Mouse (Mus musculus) neutrophil, adult 65 days (primary cell): ENCODE results near the gene Plekhg4. TPM values are rescaled to one million over a fixed set of nuclear protein-coding genes. Genes with fewer than 3 reads are reported as not detected.

ENCODE experiments used
- total RNA-seq: library from RNA; stranded (reverse); gene quantifications from 2 replicates; pipeline ENCODE4 v1.2.4, GENCODE M21; 2023

Gene Plekhg4
- 0.73 and 1.3 TPM in 2 replicates for total RNA-seq

DNA sequence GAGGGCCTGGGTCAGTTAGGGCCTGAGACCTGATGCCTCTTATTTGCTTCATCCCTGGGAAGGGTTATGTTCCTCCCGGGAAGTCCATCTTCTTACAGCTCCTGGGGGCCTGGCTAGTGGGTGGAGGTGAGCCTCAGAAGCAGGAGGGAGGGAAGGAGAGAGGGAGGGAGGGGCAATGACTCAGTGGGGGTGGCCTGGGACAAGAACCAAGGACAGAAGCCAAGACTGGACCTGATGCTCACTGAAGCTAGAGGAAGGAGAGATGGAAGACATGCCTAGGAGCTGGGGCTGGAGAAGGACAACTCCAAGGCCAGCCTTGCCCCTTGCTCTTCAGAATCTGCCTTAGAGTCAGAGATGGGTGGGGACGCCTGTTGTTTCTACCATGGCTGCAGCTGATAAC, at the start of gene Plekhg4:
Gene Plekhg4, plus strand, starts transcription at position 243 of the 400 bp plus-strand sequence.

DNA sequence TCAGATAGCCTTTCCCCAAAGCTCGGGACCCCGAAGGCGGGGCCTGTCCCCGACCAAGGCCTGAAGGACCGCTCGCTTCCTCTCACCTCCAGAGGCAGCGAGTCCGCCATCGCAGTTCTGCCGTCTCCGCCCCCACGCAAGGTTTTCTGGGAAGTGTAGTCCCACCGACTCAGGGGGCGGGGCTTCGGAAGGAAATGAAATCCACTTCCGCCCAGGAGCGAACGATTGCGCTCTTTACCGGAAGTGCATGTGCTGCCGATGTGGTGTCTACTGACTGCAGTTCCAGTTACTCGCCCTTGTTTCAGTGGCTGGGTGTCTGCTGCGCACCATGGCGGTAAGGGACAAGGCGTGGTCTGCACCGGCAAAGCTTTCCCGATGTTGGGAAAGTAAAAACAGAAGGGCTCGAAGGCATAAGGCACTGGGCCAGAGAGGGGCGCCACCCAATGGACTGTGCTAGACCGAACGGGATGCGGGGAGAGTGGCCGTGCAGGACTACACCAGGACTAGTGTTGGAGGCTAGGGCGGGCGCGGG, 46.9 kb upstream of the Plekhg4 start, which contains the start of the genes Lrrc29 and Tmem208:
Gene Lrrc29, minus strand, starts transcription at position 138 of the 532 bp plus-strand sequence.
Gene Tmem208, plus strand, starts transcription at position 214 of the 532 bp plus-strand sequence.

DNA sequence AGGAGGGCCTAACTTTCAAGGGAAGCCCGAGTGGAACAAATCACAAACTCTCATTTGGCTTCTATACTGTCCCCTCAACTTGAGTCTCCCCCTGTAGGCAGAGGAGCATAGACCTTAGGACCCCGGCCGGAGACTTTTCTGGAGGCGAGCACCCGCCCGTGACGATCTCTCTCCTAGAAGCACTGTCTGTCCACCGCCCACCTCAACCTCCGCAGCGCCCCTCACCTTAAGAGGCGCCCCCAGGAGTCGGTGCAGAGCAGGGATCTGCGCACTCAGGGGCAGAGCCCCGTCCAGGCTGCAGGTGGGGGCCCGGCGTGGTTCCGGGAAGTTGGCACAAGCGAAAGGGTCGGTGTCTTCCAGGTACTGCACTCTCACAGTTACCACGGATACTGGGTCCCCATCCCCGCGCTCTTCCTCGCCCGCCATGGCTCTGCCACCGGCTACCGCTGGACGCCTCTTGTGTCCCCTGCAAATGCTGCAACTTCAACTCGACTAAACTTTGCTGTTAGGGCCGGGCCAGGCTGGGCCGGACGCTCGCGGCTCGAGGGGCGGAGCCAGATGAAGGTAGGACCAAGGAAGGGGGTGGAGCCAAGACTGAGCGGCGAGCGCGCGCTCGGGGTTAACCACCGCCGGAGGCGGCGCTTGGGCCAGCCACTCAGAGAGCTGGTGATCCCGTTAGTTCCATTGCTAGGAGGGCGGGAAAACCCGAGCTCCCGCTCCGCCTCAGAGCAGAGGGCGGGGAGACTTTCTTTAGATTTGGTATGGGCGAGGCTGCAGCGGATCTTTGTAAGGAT, 25.4 kb upstream of the Plekhg4 start, which contains the start of gene Fhod1:
Gene Fhod1, minus strand, starts transcription at position 526 of the 794 bp plus-strand sequence.

DNA sequence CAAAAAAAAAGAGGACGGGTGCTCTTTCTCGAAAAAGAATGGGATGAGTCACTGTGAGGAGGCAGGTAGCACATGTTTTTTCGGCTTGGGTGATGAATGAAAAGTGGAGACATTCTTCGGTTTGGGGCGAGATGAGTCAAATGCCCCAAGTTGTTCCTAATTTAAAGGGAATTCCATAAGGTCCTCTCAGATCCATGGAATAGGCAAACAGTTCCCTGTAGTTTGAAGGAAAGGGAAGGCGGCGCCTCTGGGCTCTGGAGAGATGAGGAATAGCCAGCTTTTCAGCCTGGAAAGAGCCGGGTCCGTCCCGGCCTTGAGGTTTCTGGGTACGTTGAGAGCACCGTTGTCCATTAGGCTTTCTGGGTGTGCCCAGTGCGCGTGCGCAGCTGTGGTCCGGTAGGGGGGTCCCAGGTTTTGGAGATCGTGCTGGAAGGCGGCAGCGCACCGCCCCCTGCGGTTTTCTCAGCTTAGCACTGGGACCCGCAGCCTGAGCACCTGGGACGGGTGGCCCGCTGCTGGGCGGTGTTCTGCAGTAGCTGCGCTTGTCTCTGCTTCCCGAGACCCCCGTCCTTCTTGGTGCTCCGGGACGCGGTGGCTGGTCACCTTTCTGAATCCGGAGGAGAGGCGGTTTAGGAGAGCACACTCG, 24.5 kb upstream of the Plekhg4 start, which contains the start of gene Slc9a5:
Gene Slc9a5, plus strand, starts transcription at position 394 of the 646 bp plus-strand sequence.

DNA sequence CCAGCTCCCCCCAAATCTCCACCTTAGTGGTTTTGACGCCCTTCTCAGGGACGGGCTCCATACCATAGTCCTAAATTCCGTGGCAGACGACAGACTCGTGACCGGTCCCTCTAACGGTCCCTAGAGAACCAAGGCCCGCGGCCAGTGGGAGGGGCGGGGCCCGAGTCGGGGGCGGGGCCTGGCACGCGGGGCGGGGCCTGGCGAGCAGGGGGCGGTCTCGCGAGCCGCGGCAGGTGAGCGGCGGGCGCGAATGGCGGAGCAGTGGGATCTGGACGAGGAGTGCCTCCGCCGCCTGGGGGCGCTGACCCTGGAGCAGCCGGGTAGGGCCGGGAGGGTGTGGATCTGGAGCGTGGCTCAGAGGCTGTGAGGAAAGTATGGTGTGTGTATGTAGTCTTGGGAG, 40.3 kb downstream of the Plekhg4 start, which contains the start of the genes Kctd19 and Lrrc36:
Gene Kctd19, minus strand, starts transcription at position 112 of the 400 bp plus-strand sequence.
Gene Lrrc36, plus strand, starts transcription at position 181 of the 400 bp plus-strand sequence.

Other genes with a start within 250 kb of the Plekhg4 start
- not detected in 2 replicates for gene Ces4a, start 241.5 kb upstream of the Plekhg4 start, total RNA-seq
- 62.9 and 82.1 TPM in 2 replicates for gene Cbfb, start 202.6 kb upstream of the Plekhg4 start, total RNA-seq
- gene D230025D16Rik, start 148.1 kb upstream of the Plekhg4 start, total RNA-seq: 39.6 and 54.8 TPM in 2 replicates
- 0.50 and 0.95 TPM in 2 replicates for gene B3gnt9, start 118.1 kb upstream of the Plekhg4 start, total RNA-seq
- gene Tradd, start 108.7 kb upstream of the Plekhg4 start, total RNA-seq: 19.4 and 27.8 TPM in 2 replicates
- gene Fbxl8, start 108.6 kb upstream of the Plekhg4 start, total RNA-seq: 3.3 and 4.7 TPM in 2 replicates
- not detected in 2 replicates for gene Hsf4, start 103.5 kb upstream of the Plekhg4 start, total RNA-seq
- gene Nol3, start 97.1 kb upstream of the Plekhg4 start, total RNA-seq: not detected in 2 replicates
- gene 4931428F04Rik, start 83.4 kb upstream of the Plekhg4 start, total RNA-seq: 0.63 and 0.95 TPM in 2 replicates
- 0.32 and 0.59 TPM in 2 replicates for gene Exoc3l, start 77.2 kb upstream of the Plekhg4 start, total RNA-seq
- 40.5 and 43.1 TPM in 2 replicates for gene E2f4, start 75.6 kb upstream of the Plekhg4 start, total RNA-seq
- gene Elmo3, start 67.7 kb upstream of the Plekhg4 start, total RNA-seq: 0.68 and 0.98 TPM in 2 replicates
- gene Lrrc29, start 47.0 kb upstream of the Plekhg4 start, total RNA-seq: 6.1 and 7.4 TPM in 2 replicates
- 22.7 and 23.8 TPM in 2 replicates for gene Tmem208, start 46.9 kb upstream of the Plekhg4 start, total RNA-seq
- 64.1 and 65.5 TPM in 2 replicates for gene Fhod1, start 25.3 kb upstream of the Plekhg4 start, total RNA-seq
- 1.2 and 2.2 TPM in 2 replicates for gene Slc9a5, start 24.4 kb upstream of the Plekhg4 start, total RNA-seq
- 0.32 and 1.1 TPM in 2 replicates for gene Kctd19, start 40.2 kb downstream of the Plekhg4 start, total RNA-seq
- gene Lrrc36, start 40.3 kb downstream of the Plekhg4 start, total RNA-seq: not detected in 2 replicates
- gene Tppp3, start 98.3 kb downstream of the Plekhg4 start, total RNA-seq: 14.4 and 17.1 TPM in 2 replicates
- 1.4 and 2.3 TPM in 2 replicates for gene Zdhhc1, start 123.6 kb downstream of the Plekhg4 start, total RNA-seq
- gene Hsd11b2, start 145.5 kb downstream of the Plekhg4 start, total RNA-seq: not detected in 2 replicates
- gene Atp6v0d1, start 192.8 kb downstream of the Plekhg4 start, total RNA-seq: 171 and 179 TPM in 2 replicates
- gene Ripor1, start 232.0 kb downstream of the Plekhg4 start, total RNA-seq: 12.0 and 14.2 TPM in 2 replicates